Mouse (Mus musculus): ENCODE measurements around the gene Ppip5k2. TPM values are rescaled to one million over a fixed set of nuclear protein-coding genes. Genes with fewer than 3 reads are reported as not detected.

Ppip5k2 gene
- total RNA-seq, 1 experiment: 38.8 TPM

- Histone ChIP-seq H3K36me3 (ENCODE audit: control insufficient read depth, insufficient read depth, low read length, poor library complexity, severe bottlenecking) (no peaks in the 10 kb centered on the region), H3K4me1 (ENCODE audit: control insufficient read depth in 2 of 2, insufficient read depth in 2 of 2, low read length in 2 of 2, poor library complexity in 1 of 2) (no peaks in the 10 kb centered on the region), H3K9ac (ENCODE audit: insufficient read depth, low read depth, low read length, poor library complexity, severe bottlenecking) (no peak overlapping the region), H3K9me3 (ENCODE audit: control insufficient read depth, insufficient read depth, low read depth, low read length) (no peaks in the 10 kb centered on the region), H3K27ac (ENCODE audit: insufficient read depth, low read depth, low read length, poor library complexity, severe bottlenecking) (no peak overlapping the region), H3K4me3 (ENCODE audit: insufficient read depth in 1 of 2, low read depth in 1 of 2, low read length in 2 of 2, poor library complexity in 1 of 2, severe bottlenecking in 1 of 2) (no peak overlapping the region)
- TF ChIP-seq MAFK (IDR thresholded peaks at IDR 0.05; ENCODE audit: insufficient read depth, low read depth, low read length): no peak
- TF ChIP-seq ZC3H11A (IDR thresholded peaks at IDR 0.05; ENCODE audit: borderline replicate concordance, low read depth, low read length): no peak
- TF ChIP-seq ZNF384 (IDR thresholded peaks at IDR 0.05; ENCODE audit: low read depth, low read length): no peak
- no peak for TF ChIP-seq HCFC1 (IDR thresholded peaks at IDR 0.05; ENCODE audit: borderline replicate concordance, insufficient read depth, low read length)
- TF ChIP-seq CHD2 (IDR thresholded peaks at IDR 0.05; ENCODE audit: low read depth, low read length): no peak
- in situ Hi-C loops (cut with MboI; ENCODE audit: low sequenced_read_pairs in 2 of 2, unreplicated experiment in 2 of 2): no loop called here
- DNase-seq (ENCODE audit: low read depth, low spot score): no peak
Observed at GRCm38 (mm10) chr1:97657201-97657600, 113.0 kb downstream of the Ppip5k2 start.

Other genes with a start within 250 kb of the Ppip5k2 start
- 2.2 and 2.7 TPM in 2 replicates for gene D1Ertd622e, start 108.3 kb downstream of the Ppip5k2 start, total RNA-seq (2012; rRNA removed)
- 7.7 and 8.6 TPM in 2 replicates for gene Gin1, start 239 bp downstream of the Ppip5k2 start, total RNA-seq (2012; rRNA removed)